Mouse (Mus musculus) neural tube, embryonic 12.5 days (tissue): ENCODE results near the gene Psmb4. TPM values are rescaled to one million over a fixed set of nuclear protein-coding genes. Genes with fewer than 3 reads are reported as not detected.
"Not testable (repeated sequence)": the region's sequence is repeated elsewhere in the genome, so short reads cannot be mapped to it uniquely, and the experiment has no call there.

Experiments used
- ATAC-seq: fragments of 200-750 bp; cut with Nextera tagmentation; 2 replicates; pipeline ENCODE4 v1.8.0; 2017; ENCODE audit warnings: low read depth, mild to moderate bottlenecking, moderate TSS enrichment, moderate library complexity; ENCODE audit not compliant: low FRiP score
- H3K27ac ChIP-seq: fragments of 300-500 bp; sonication (generic); 2 replicates; pipeline ENCODE4 v1.5.1; 2016
- H3K27me3 ChIP-seq: fragments of 300-500 bp; sonication (generic); replicated peaks from 2 replicates; pipeline ENCODE4 v1.6.1; 2016; ENCODE audit warnings: mild to moderate bottlenecking
- H3K36me3 ChIP-seq: fragments of 300-500 bp; sonication (generic); 2 replicates; pipeline ENCODE4 v1.6.1; 2016; ENCODE audit warnings: mild to moderate bottlenecking
- H3K4me1 ChIP-seq: fragments of 300-500 bp; sonication (generic); 2 replicates; pipeline ENCODE4 v1.6.1; 2016
- H3K4me2 ChIP-seq: fragments of 300-500 bp; sonication (generic); replicated peaks from 2 replicates; pipeline ENCODE4 v1.6.1; 2016; ENCODE audit warnings: mild to moderate bottlenecking
- H3K4me3 ChIP-seq: fragments of 300-500 bp; sonication (generic); 2 replicates; pipeline ENCODE4 v1.5.1; 2016
- H3K9ac ChIP-seq: fragments of 300-500 bp; sonication (generic); 2 replicates; pipeline ENCODE4 v1.6.1; 2016; ENCODE audit warnings: mild to moderate bottlenecking
- H3K9me3 ChIP-seq: fragments of 300-500 bp; sonication (generic); 2 replicates; pipeline ENCODE4 v1.6.1; 2016; ENCODE audit warnings: mild to moderate bottlenecking
- WGBS: fragments of 180-500 bp; shearing (Covaris S2); methylation state at CpG from one replicate; pipeline ENCODE4 v1.1.7; 2016; 5-methylcytosine and 5-hydroxymethylcytosine counted together
- polyA plus RNA-seq: library from polyadenylated mRNA; unstranded; fragments of >200 nt; fragmentation: Nextera tagmentation; extraction: Ambion mirVana; gene quantifications from 2 replicates; pipeline ENCODE4 v1.2.1, GENCODE M21; 2016

Gene Psmb4
- polyA plus RNA-seq, 1 experiment from 2014 or later = 332 TPM

DNA sequence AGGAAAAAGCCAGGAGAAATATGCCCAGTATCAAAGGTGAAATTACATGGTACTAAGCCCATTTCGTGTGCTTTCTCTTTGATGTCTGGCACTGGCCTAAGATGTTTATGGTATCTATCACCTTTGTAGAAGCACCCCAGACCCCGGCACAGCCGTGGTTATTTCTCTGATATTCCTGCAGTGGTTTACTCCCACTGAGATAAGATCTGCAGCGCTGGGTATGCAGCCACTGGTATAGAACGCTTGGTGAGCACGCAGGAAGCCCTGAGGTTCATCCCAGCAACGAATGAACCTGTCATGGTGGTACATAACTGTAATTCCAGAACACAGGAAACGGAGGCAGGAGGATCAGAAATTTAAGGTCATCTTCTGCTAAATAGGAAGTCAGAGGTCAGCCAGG lies 37.9 kb upstream of the Psmb4 start:
- H3K9me3 ChIP-seq = no peaks in the 10 kb centered on the region

DNA sequence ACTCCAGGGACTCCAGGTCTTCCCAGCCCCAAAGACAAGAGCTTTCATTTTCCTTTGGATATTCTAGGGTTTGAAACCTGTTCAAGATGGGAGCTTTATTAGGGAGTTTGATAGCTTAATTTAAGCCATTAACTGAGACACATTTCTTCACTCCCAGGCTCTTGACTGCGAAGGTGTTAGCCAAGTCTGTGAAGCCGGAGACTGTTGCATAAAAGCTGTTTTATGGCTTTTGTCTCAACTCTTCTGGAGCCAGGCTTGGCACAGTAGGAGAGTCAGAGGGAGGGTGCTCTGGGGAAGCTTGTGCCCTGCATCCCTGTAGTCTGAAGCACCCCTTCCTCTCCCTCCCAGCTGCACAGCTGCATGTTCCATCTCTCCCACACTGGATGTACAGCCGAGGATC lies 35.6 kb upstream of the Psmb4 start:
- no peak overlapping the region for H3K4me3 ChIP-seq
- no peak for ATAC-seq
- H3K36me3 ChIP-seq = no peaks in the 10 kb centered on the region
- WGBS = 44% methylated on average over 3 of the region's 3 CpGs
- H3K9me3 ChIP-seq = no peaks in the 10 kb centered on the region
- H3K4me2 ChIP-seq = no peak overlapping the region
- H3K27ac ChIP-seq = no peak overlapping the region
- no peaks in the 10 kb centered on the region for H3K4me1 ChIP-seq
- H3K9ac ChIP-seq = no peak overlapping the region
- no peaks in the 10 kb centered on the region for H3K27me3 ChIP-seq

More for the DNA sequence above, 37.9 kb upstream of the Psmb4 start:
- 69% methylated on average over 8 of the region's 8 CpGs for WGBS
- H3K27ac ChIP-seq = no peak overlapping the region
- no peak overlapping the region for H3K9ac ChIP-seq
- H3K27me3 ChIP-seq = no peaks in the 10 kb centered on the region
- no peak overlapping the region for H3K4me3 ChIP-seq
- no peaks in the 10 kb centered on the region for H3K36me3 ChIP-seq
- H3K4me1 ChIP-seq = no peaks in the 10 kb centered on the region
- H3K4me2 ChIP-seq = no peak overlapping the region
- no peak for ATAC-seq

DNA sequence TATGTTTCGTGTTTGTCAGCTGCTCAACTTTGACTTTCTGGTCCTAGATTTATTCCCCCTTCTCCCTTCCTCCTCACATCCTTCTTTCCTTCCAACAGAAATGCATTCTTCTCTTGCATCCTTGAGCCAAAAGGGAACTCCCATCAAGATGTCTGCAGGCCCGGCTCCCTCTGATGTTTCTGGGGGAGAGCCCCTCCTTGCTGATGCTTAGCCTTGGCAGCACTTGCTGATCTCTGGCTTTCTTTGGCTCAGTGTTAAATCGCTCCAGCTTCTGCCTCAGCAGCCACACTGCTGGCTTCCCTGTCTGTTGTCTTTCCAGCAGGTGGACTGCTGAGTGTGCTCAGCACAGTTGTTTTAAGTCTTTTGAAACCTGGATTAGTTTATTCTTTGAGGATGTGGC lies 34.3 kb upstream of the Psmb4 start:
- WGBS = 63% methylated on average over 3 of the region's 3 CpGs
- Histone ChIP-seq H3K9me3 (no peaks in the 10 kb centered on the region), H3K36me3 (no peaks in the 10 kb centered on the region), H3K4me2 (no peak overlapping the region), H3K27me3 (no peaks in the 10 kb centered on the region), H3K4me1 (no peaks in the 10 kb centered on the region), H3K4me3 (no peak overlapping the region), H3K27ac (no peak overlapping the region), H3K9ac (no peak overlapping the region)
- no peak for ATAC-seq

DNA sequence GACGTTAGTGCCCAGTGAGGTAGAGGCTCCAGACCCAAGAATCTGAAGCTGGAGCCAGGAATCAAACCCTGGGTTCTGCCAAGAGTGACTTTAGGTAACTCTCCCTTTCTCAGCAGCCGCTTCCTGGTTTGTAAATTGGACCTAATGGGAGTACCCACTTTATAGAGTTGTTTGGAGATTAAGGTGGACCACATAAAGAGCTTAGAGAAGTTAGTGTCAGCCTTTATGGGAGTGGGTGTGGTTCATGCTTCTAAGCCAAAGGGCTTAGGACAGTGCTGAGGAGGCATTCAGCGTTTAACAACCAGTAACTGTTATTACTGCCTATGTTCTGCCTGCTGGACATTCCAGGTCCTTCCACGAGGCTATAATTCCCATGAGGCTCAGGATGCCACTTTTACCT lies 32.1 kb upstream of the Psmb4 start:
- 48% methylated on average over 4 of the region's 4 CpGs for WGBS
- Histone ChIP-seq H3K4me2 (no peak overlapping the region), H3K4me1 (no peaks in the 10 kb centered on the region), H3K27ac (no peak overlapping the region), H3K27me3 (no peaks in the 10 kb centered on the region), H3K36me3 (no peaks in the 10 kb centered on the region), H3K9me3 (no peaks in the 10 kb centered on the region), H3K9ac (no peak overlapping the region), H3K4me3 (no peak overlapping the region)
- ATAC-seq = no peak

DNA sequence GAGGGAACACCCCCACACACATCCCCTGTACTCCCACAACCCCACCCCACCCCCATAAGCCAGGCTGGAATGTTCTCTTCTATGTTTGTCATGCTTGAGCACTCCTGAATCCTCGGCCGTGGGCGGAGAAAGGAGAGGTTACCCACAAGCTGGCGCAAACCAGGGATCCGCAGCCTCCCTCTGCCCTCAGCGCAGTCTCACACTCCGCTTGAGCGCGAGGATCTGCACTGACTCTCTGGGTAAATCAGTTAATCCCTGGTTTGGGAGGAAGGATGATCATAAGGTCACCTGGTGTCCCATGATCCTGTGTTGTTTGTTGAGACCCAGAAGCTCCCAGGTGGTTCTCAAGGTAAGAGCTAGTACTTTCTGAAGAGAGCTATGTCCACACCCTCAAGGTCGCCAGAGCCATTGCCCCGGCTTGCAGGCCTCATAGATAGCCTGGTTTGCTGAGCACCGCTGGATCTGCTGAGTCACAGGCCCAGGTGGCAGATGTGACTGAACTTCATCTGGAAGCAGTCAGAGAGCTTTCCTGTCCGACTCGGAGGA lies 31.1 kb upstream of the Psmb4 start:
- 78% methylated on average over 14 of the region's 14 CpGs for WGBS
- no peaks in the 10 kb centered on the region for H3K27me3 ChIP-seq
- no peak overlapping the region for H3K4me2 ChIP-seq
- no peak overlapping the region for H3K9ac ChIP-seq
- H3K4me3 ChIP-seq = no peak overlapping the region
- H3K4me1 ChIP-seq = no peaks in the 10 kb centered on the region
- no peak overlapping the region for H3K27ac ChIP-seq
- no peaks in the 10 kb centered on the region for H3K9me3 ChIP-seq
- H3K36me3 ChIP-seq = no peaks in the 10 kb centered on the region
- ATAC-seq = no peak

DNA sequence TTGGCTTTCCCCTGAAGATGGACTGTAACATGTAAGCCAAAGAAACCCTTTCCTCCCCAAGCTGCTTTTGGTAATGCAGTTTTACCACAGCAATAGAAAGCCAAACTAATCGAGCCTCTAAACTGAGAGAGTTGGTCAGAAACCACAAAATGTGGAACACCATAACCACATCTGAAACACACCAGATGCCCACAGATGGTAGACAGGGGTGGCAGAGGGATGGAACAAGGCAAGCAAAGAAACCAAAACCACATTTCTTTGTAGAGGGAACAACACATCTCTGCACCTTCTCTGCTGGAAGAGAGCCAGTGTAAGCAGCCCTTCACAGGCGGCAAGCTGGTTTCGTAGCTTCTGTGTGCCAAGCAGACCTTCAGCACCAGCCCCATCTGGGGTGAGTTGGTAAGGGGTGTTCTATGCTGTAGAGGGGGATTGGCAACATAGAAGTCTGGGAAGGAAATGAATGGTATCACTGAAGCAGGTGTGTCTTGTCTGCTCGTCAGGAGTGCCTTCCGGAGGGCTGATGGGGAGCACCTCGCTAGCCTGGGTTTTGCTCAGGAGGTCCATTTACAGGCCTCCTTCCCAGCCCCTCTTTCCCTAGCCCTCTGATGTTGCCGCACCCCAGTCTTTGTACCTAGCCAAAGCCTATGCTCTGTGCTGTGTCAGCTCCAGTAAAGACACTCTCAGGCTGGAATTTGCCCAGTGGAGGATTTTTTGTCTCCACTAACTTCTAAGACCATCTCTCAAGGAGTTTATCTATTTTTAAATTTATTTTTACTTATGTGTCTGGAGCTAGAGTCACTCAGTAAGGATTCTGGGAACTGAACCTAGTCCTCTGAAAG lies 29.4 kb upstream of the Psmb4 start:
- no peaks in the 10 kb centered on the region for H3K4me1 ChIP-seq
- ATAC-seq = no peak
- H3K36me3 ChIP-seq = no peaks in the 10 kb centered on the region
- 90% methylated on average over 7 of the region's 7 CpGs for WGBS
- no peak overlapping the region for H3K9ac ChIP-seq
- H3K4me3 ChIP-seq = no peak overlapping the region
- H3K27me3 ChIP-seq = no peaks in the 10 kb centered on the region
- no peak overlapping the region for H3K4me2 ChIP-seq
- H3K27ac ChIP-seq = no peak overlapping the region
- H3K9me3 ChIP-seq = no peaks in the 10 kb centered on the region

DNA sequence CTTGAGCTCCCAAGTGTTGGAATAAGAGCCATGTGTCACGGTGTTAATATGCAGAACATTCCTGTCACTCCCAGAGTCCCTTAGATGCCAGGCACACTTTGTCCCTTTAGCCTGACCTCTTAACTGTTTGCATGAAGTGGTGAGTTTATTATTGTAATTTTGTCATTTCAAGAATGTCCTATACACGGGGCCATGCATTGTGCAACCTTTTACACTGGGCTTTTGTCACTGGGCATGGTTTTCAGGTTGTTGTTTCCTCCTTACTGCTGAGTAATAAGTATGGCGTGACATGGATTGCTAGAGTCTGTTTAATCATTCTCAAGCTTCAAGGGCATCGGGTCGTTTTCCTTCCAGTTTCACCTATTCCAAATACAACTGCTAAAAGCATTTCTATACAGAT lies 27.0 kb upstream of the Psmb4 start:
- Histone ChIP-seq H3K27ac (no peak overlapping the region), H3K4me3 (no peak overlapping the region), H3K4me2 (no peak overlapping the region), H3K27me3 (no peaks in the 10 kb centered on the region), H3K9ac (no peak overlapping the region), H3K36me3 (no peaks in the 10 kb centered on the region), H3K4me1 (no peaks in the 10 kb centered on the region), H3K9me3 (no peaks in the 10 kb centered on the region)
- no peak for ATAC-seq
- 35% methylated on average over 5 of the region's 5 CpGs for WGBS

DNA sequence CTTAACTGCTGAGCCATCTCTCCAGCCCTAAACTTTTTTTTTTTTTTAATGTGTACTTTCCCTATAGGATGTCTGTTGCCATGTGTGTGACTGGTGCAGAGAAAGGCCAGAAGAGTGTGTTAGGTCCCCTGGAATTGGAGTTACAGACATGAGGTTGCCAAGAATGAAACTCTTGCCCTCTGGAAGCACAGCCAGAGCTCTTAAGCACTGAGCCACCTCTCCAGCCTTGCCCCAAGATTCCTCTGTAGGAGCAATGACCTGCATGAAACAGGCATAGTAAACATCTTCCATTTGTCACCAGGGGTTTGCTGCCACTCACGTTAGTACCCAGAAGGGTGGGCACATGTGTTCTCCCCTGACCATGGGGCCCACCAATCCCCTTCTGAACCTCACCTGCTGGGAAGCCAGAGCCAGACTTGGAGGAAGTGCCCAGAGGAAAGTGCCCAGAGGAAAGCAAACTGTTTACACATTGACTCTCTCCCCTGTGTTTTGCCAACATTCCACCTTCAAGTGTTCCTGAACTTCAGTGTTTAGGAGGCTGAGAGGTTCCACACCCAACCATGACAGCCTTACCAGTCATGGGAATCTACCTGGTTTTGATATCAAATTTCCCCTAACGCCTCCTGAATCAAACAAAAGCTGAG lies 24.4 kb upstream of the Psmb4 start:
- H3K9me3 ChIP-seq = no peaks in the 10 kb centered on the region
- H3K4me2 ChIP-seq = no peak overlapping the region
- no peak overlapping the region for H3K4me3 ChIP-seq
- no peak overlapping the region for H3K9ac ChIP-seq
- H3K4me1 ChIP-seq = no peaks in the 10 kb centered on the region
- no peaks in the 10 kb centered on the region for H3K36me3 ChIP-seq
- no peak overlapping the region for H3K27ac ChIP-seq
- ATAC-seq = no peak
- no peaks in the 10 kb centered on the region for H3K27me3 ChIP-seq
- 72% methylated on average over 2 of the region's 2 CpGs for WGBS

DNA sequence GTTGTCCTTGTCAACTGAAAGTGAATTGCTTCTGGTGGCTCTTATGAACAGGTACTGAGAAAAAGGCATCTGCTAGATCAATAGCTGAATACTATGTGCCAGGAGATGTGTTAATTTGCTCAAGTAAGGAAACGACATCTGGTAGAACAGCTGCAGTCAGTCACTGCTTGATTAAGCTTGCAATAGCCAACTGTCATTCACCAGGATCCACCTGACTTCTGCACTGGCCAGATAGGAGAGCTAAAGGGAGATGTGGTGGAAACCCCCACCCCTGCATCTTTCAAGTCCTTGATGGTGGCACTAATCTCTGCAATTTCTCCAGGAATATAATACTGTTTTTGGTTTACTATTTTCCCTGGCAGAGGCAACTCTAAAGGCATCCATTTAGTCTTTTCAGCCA lies 19.7 kb upstream of the Psmb4 start:
- H3K4me1 ChIP-seq = no peaks in the 10 kb centered on the region
- H3K4me2 ChIP-seq = no peak overlapping the region
- no peak overlapping the region for H3K9ac ChIP-seq
- no peak for ATAC-seq
- no peaks in the 10 kb centered on the region for H3K27me3 ChIP-seq
- 53% methylated on average over 1 of the region's 1 CpGs for WGBS
- H3K4me3 ChIP-seq = no peak overlapping the region
- no peaks in the 10 kb centered on the region for H3K36me3 ChIP-seq
- no peak overlapping the region for H3K27ac ChIP-seq
- no peaks in the 10 kb centered on the region for H3K9me3 ChIP-seq

DNA sequence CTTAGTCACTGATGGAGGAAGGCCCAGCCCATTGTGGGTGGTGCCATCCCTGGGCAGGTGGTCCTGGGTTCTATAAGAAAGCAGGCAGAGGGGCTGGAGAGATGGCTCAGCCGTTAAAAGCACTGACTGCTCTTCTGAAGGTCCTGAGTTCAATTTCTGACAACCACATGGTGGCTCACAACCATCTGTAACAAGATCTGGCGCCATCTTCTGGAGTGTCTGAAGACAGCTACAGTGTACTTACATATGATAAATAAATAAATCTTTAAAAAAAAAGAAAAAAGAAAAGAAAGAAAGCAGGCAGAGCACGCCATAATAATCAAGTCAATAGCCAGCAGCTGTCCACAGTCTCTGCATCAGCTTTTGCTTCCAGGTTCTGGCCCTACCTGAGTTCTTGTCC lies 18.0 kb upstream of the Psmb4 start:
- not testable (repeated sequence) for ATAC-seq, H3K36me3 ChIP-seq, H3K27me3 ChIP-seq, H3K27ac ChIP-seq, H3K4me2 ChIP-seq, H3K9ac ChIP-seq, H3K4me3 ChIP-seq, H3K9me3 ChIP-seq, H3K4me1 ChIP-seq
- 65% methylated on average over 3 of the region's 3 CpGs for WGBS

DNA sequence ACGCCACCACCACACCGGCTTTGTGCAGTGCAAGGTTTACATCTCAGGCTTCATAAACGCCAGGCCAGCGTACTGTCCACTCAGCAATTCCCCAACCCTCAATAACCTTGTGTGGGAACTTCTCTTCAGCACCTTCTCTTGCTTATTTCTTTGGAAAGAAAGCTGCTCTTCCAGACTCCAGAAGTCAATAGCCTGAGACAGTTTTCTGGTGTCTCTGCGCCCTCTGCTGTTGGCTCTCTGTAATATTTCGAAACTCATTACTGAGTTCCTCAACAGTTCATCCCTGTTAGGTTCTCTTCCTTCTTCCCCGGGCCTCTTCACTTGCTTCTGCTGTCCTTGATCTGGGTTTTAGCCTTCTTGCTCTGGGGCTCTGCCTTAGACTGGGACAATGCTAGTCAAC lies 16.0 kb upstream of the Psmb4 start:
- WGBS = 25% methylated on average over 7 of the region's 7 CpGs
- H3K4me2 ChIP-seq = no peak overlapping the region
- ATAC-seq = no peak

DNA sequence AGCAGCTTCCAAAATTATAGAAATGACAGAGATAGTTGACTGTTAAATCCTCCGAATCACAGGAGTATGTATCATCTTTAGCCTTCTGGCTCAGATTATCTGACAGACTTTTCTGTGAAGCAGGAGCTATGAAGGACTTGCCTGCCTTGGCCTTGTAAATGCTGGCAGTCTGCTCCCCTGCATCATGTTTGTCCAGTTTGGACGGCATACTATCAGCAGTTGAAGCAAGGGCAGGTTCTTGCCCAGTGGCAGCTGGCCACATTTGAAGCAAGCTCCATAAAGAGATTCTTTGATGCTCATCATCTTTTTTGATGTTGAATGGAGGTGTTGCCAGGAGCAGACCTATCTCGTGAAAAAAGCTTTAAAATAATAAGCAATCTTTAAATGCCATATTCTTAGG lies 7.3 kb upstream of the Psmb4 start:
- 72% methylated on average over 3 of the region's 3 CpGs for WGBS
- Histone ChIP-seq H3K36me3 (no peaks in the 10 kb centered on the region), H3K9me3 (no peaks in the 10 kb centered on the region), H3K27ac (no peak overlapping the region), H3K9ac (no peak overlapping the region), H3K4me2 (no peak overlapping the region), H3K4me3 (no peak overlapping the region), H3K4me1 (no peaks in the 10 kb centered on the region), H3K27me3 (no peaks in the 10 kb centered on the region)
- ATAC-seq = no peak

More for the DNA sequence above, 16.0 kb upstream of the Psmb4 start:
- no peaks in the 10 kb centered on the region for H3K4me1 ChIP-seq
- no peaks in the 10 kb centered on the region for H3K27me3 ChIP-seq
- no peak overlapping the region for H3K4me3 ChIP-seq
- no peaks in the 10 kb centered on the region for H3K36me3 ChIP-seq
- H3K9me3 ChIP-seq = no peaks in the 10 kb centered on the region
- H3K9ac ChIP-seq = no peak overlapping the region
- H3K27ac ChIP-seq = no peak overlapping the region

DNA sequence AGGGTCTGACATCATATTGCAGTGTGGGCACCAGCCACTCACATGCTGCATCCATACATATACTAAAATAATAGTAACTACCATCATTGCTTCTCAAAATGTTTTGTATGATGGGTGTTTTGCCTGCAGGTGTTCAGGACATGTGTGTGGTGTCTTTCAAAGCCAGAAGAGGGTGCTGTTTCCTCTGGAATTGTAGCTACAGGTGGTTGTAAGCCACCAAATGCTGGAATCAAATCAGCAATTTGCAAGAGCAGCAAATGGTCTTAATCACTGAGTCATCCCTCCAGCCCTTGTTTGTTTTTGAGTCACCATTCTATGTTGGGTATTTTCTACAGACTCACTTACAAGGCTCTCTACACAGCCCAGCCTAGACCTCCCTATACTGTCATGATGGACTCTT lies 1.8 kb upstream of the Psmb4 start:
- Histone ChIP-seq H3K9me3 (no peaks in the 10 kb centered on the region), H3K4me2 (no peak overlapping the region), H3K36me3 (peaks cover 17% of the 10 kb centered on the region), H3K4me3 (no peak overlapping the region), H3K27ac (no peak overlapping the region), H3K27me3 (no peaks in the 10 kb centered on the region), H3K9ac (no peak overlapping the region), H3K4me1 (peaks cover 13% of the 10 kb centered on the region)
- ATAC-seq = no peak
